Comparison of ENCODE assay signal across 21 mouse cellular contexts in genomic region chr6:108238011-108238410, GRCm38 (mm10). TPM values are rescaled to one million over a fixed set of nuclear protein-coding genes. Genes with fewer than 3 reads are reported as not detected.
DNase-seq lines count a peak whose midpoint lies in the region; ATAC-seq lines count a peak whose summit lies in the region.
"Had no signal": no experiment of that assay in that cellular context is flagged by ENCODE, and none has a peak within 500 bp of the region (broad histone marks: within the 10 kb centered on the region; RNA-seq: fewer than 3 reads in every experiment).

No protein-coding gene starts in this region.

- H3K4me3 ChIP-seq in heart, embryonic 11.5 days (ENCODE audit: low read depth, low read length), result no peak overlapping the region
- H3K4me3 ChIP-seq in brown adipose tissue, adult 24 weeks (ENCODE audit: insufficient read depth, low read depth, low read length), result no peak overlapping the region
- H3K4me3 ChIP-seq in forebrain, embryonic 16.5 days (replicated peaks; ENCODE audit: low read length), result no peak overlapping the region
- H3K4me3 ChIP-seq: erythroblast, embryonic 14.5 days; liver, embryonic 13.5 days; midbrain, embryonic 13.5 days; stomach, embryonic 15.5 days had no signal

- ATAC-seq in heart, embryonic 11.5 days (replicated peaks; ENCODE audit: insufficient number of reproducible peaks, low FRiP score, low TSS enrichment), result no peak
- ATAC-seq in forebrain, embryonic 16.5 days, result no peak
- ATAC-seq: activated CD4-positive, CD25-positive, alpha-beta regulatory T cell, adult 4 months; intestine, postnatal 0 days; midbrain, embryonic 13.5 days had no signal

- H3K4me1 ChIP-seq in heart, embryonic 11.5 days (ENCODE audit: control insufficient read depth, insufficient read depth, low read length), result peaks cover 52% of the 10 kb centered on the region
- peaks cover 43% of the 10 kb centered on the region for H3K4me1 ChIP-seq in brown adipose tissue, adult 24 weeks (ENCODE audit: control insufficient read depth, insufficient read depth, insufficient read length, low read length)
- peaks cover 39% of the 10 kb centered on the region for H3K4me1 ChIP-seq in forebrain, embryonic 16.5 days (replicated peaks; ENCODE audit: control insufficient read depth, insufficient read depth, low read length)

- H3K9me3 ChIP-seq in heart, embryonic 11.5 days (replicated peaks; ENCODE audit: control insufficient read depth, low read length), result no peaks in the 10 kb centered on the region
- no peaks in the 10 kb centered on the region for H3K9me3 ChIP-seq in forebrain, embryonic 16.5 days (ENCODE audit: control insufficient read depth, low read length)
- H3K9me3 ChIP-seq: liver, embryonic 13.5 days; midbrain, embryonic 13.5 days; stomach, embryonic 15.5 days had no signal

- H3K27ac ChIP-seq in heart, embryonic 11.5 days (ENCODE audit: low read depth, low read length), result 0 out of 2 replicates have a peak overlapping the region, but pooled peaks have one; percentile 16
- peak overlapping the region; percentile 89 for H3K27ac ChIP-seq in brown adipose tissue, adult 24 weeks (replicated peaks; ENCODE audit: low read depth, low read length)
- H3K27ac ChIP-seq in forebrain, embryonic 16.5 days (ENCODE audit: low read length), result peak overlapping the region; percentile 92
- H3K27ac ChIP-seq: liver, embryonic 13.5 days; midbrain, embryonic 13.5 days; stomach, embryonic 15.5 days had no signal

- H3K27me3 ChIP-seq in heart, embryonic 11.5 days (ENCODE audit: control insufficient read depth, insufficient read depth, low read length), result no peaks in the 10 kb centered on the region
- H3K27me3 ChIP-seq in forebrain, embryonic 16.5 days (replicated peaks; ENCODE audit: control insufficient read depth, insufficient read depth, low read length), result no peaks in the 10 kb centered on the region
- H3K27me3 ChIP-seq: liver, embryonic 13.5 days; midbrain, embryonic 13.5 days; stomach, embryonic 15.5 days had no signal

- H3K9ac ChIP-seq in heart, embryonic 11.5 days (ENCODE audit: low read depth, low read length), result no peak overlapping the region
- no peak overlapping the region for H3K9ac ChIP-seq in forebrain, embryonic 16.5 days (replicated peaks; ENCODE audit: low read depth, low read length)
- H3K9ac ChIP-seq: liver, embryonic 13.5 days; midbrain, embryonic 13.5 days; stomach, embryonic 15.5 days had no signal

- no peaks in the 10 kb centered on the region for H3K36me3 ChIP-seq in heart, embryonic 11.5 days (ENCODE audit: control insufficient read depth, insufficient read depth, low read length)
- H3K36me3 ChIP-seq in forebrain, embryonic 16.5 days (ENCODE audit: control insufficient read depth, insufficient read depth), result no peaks in the 10 kb centered on the region
- H3K36me3 ChIP-seq: midbrain, embryonic 13.5 days; stomach, embryonic 15.5 days had no signal

- no peak for DNase-seq in heart, adult 8-10 months (ENCODE audit: low spot score)
- peak; percentile 54 for DNase-seq in 416B (ENCODE audit: low read depth)
- no peak for DNase-seq in spleen, postnatal 10 days (ENCODE audit: low spot score in 2 of 2)
- DNase-seq in cerebellum, adult 8-10 months, result no peak
- DNase-seq: adrenal gland, postnatal 10 days; cerebellum, adult 9-10 months; kidney, postnatal 36 days; liver, embryonic 13.5 days; lung, adult 2 months; lung, postnatal 14 days; retina, postnatal 1 day; right cerebral cortex, postnatal 25 days; thymus, postnatal 36 days had no signal

- no peak overlapping the region for H3K4me2 ChIP-seq in heart, embryonic 11.5 days
- no peak overlapping the region for H3K4me2 ChIP-seq in forebrain, embryonic 16.5 days (ENCODE audit: low read length)
- H3K4me2 ChIP-seq: liver, embryonic 13.5 days; midbrain, embryonic 13.5 days; stomach, embryonic 15.5 days had no signal

- WGBS in heart, embryonic 11.5 days (ENCODE audit: insufficient replicate concordance), result 61% methylated on average over 4 of the region's 4 CpGs
- 90% methylated on average over 4 of the region's 4 CpGs for WGBS in forebrain, embryonic 16.5 days

RNA-seq across cellular contexts. Expression of gene Itpr1, which starts 25.1 kb away (rescaled TPM):
- 14.3 and 16.7 TPM in 2 replicates for polyA plus RNA-seq in heart, embryonic 11.5 days (2014; fragmentation: Nextera tagmentation; extraction: Ambion mirVana)
- total RNA-seq in heart, adult 8-10 months (2022), result 10 to 100 TPM; 33.9 to 36.9 (median 36.4) TPM
- polyA plus RNA-seq in brown adipose tissue, adult 24 weeks (2012; ENCODE audit: insufficient read depth, insufficient read length, missing spikeins), result 33.1 and 42.5 TPM in 2 replicates
- polyA plus RNA-seq in forebrain, embryonic 16.5 days (2015; fragmentation: Nextera tagmentation; extraction: Ambion mirVana), result 15.0 and 18.2 TPM in 2 replicates

RNA-seq across cellular contexts. Expression of gene Sumf1, which starts 52.6 kb away (rescaled TPM):
- 18.1 and 21.2 TPM in 2 replicates for polyA plus RNA-seq in heart, embryonic 11.5 days (2014; fragmentation: Nextera tagmentation; extraction: Ambion mirVana)
- 10 to 100 TPM; 11.5 to 13.4 (median 12.8) TPM for total RNA-seq in heart, adult 8-10 months (2022)
- polyA plus RNA-seq in brown adipose tissue, adult 24 weeks (2012; ENCODE audit: insufficient read depth, insufficient read length, missing spikeins), result 16.5 and 17.9 TPM in 2 replicates
- polyA plus RNA-seq in forebrain, embryonic 16.5 days (2015; fragmentation: Nextera tagmentation; extraction: Ambion mirVana), result 11.7 and 12.0 TPM in 2 replicates

Comparison
In these comparisons a context has a peak if more than half of its experiments do, and no peak if none do; other contexts are left out.
1. H3K27ac ChIP-seq: peak in every context shown above with its lines; median percentile 92 in forebrain, embryonic 16.5 days; 89 in brown adipose tissue, adult 24 weeks; 16 in heart, embryonic 11.5 days.